Mouse (Mus musculus) regulatory T cell (primary cell): ENCODE measurements around the gene Nfu1.

Experiments used
- in situ Hi-C: fragments of 300-600 bp; cut with MboI, MseI; formaldehyde crosslinking; loops from one replicate; pipeline ENCODE4 v1.15.1; 2025; ENCODE audit warnings: high pct_unique_total_duplicates

Gene Nfu1

GRCm38 (mm10) chr6:87070641-87071040 is 61.6 kb downstream of the Nfu1 start:
- in situ Hi-C loops: no loop called here

- in situ Hi-C loops: no loop called here
These were observed 63.7 kb downstream of the Nfu1 start for GRCm38 (mm10) chr6:87072759-87073158.

- in situ Hi-C loops: no loop called here
These were observed 66.2 kb downstream of the Nfu1 start for GRCm38 (mm10) chr6:87075092-87075685.
